Mouse (Mus musculus) embryonic stem cell, embryonic (primary cell): ENCODE data around the gene Coq3.

Experiments used
- CTCF ChIA-PET, 4 experiments: fragments of 300-600 bp in 2 of 4; fragments of 350-600 bp in 2 of 4; sonication (Branson Sonifier 250); formaldehyde crosslinking; loops; one replicate each; lab custom pipeline; 2022; ENCODE audit warnings: inconsistent platforms in 2 of 4; lab: Charles Lee
- POLR2A ChIA-PET, 4 experiments: fragments of 300-600 bp in 2 of 4; fragments of 350-600 bp in 2 of 4; sonication (Branson Sonifier 250); formaldehyde crosslinking; loops; one replicate each; lab custom pipeline; 2022; ENCODE audit warnings: antibody characterized with exemption in 4 of 4, inconsistent platforms in 1 of 4; lab: Charles Lee

Coq3 gene

GRCm38 (mm10) chr4:21879565-21880220, at the start of gene Coq3:
Gene Coq3, plus strand, starts transcription at chr4:21879673.
- ChIA-PET CTCF (interaction anchor here in 2 of 4 experiments (0.6 kb wide), 2 partner anchors 103 to 168 kb away, joined by 3 read pairs; no protein-coding TSS in a partner anchor), POLR2A (interaction anchor here in 3 of 4 experiments (0.7 to 3.5 kb wide), 41 partner anchors 9 to 168 kb away, joined by 3 to 43 read pairs (median 4); partner anchors contain the start of genes Ccnc (in 3 of the 3), Pnisr (in 2 of the 3) and Faxc (in 1 of the 3))

GRCm38 (mm10) chr4:21832844-21833243, 46.6 kb upstream of the Coq3 start:
- ChIA-PET CTCF (interaction anchor here (0.6 to 1.9 kb wide), 15 partner anchors 10 to 402 kb away, joined by 3 to 9 read pairs (median 4); partner anchors contain the start of genes Pnisr (in 1 of the 4), Tstd3 (in 1 of the 4) and Usp45 (in 1 of the 4)), POLR2A (interaction anchor here in 3 of 4 experiments (0.6 to 2.6 kb wide), 18 partner anchors 8 to 363 kb away, joined by 3 to 15 read pairs (median 4); partner anchors contain the start of genes Pnisr (in 3 of the 3) and Ccnc (in 1 of the 3))

- POLR2A ChIA-PET = interaction anchor here (0.5 to 3.8 kb wide), 51 partner anchors 10 to 261 kb away, joined by 3 to 24 read pairs (median 4); partner anchors contain the start of genes Ccnc (in 3 of the 4), Coq3 (in 2 of the 4), Faxc (in 1 of the 4) and Tstd3 (in 1 of the 4)
- CTCF ChIA-PET = interaction anchor here in 3 of 4 experiments (0.6 to 1.3 kb wide), 5 partner anchors 14 to 110 kb away, joined by 3 to 6 read pairs (median 3); no protein-coding TSS in a partner anchor
Measured at GRCm38 (mm10) chr4:21847481-21848286, 31.8 kb upstream of the Coq3 start, which contains the start of gene Pnisr. Gene Pnisr, plus strand, starts transcription at chr4:21847583.

- ChIA-PET CTCF (no interaction called here), POLR2A (interaction anchor here (0.5 to 3.8 kb wide), 25 partner anchors 10 to 136 kb away, joined by 3 to 24 read pairs (median 5); partner anchors contain the start of genes Ccnc (in 3 of the 4), Coq3 (in 2 of the 4) and Faxc (in 1 of the 4))
Measured at GRCm38 (mm10) chr4:21848287-21848630, 31.2 kb upstream of the Coq3 start.

GRCm38 (mm10) chr4:21857481-21857880, 22.0 kb upstream of the Coq3 start:
- POLR2A ChIA-PET = no interaction called here
- CTCF ChIA-PET = no interaction called here

- POLR2A ChIA-PET = interaction anchor here in 1 of 4 experiments (0.9 to 8.2 kb wide), 2 partner anchors 10 to 14 kb away, joined by 3 to 43 read pairs; partner anchors contain the start of gene Coq3
- CTCF ChIA-PET = no interaction called here
Measured at GRCm38 (mm10) chr4:21865226-21865625, 14.2 kb upstream of the Coq3 start.

GRCm38 (mm10) chr4:21878776-21879175, 697 bp upstream of the Coq3 start:
- ChIA-PET POLR2A (interaction anchor here in 3 of 4 experiments (0.8 to 3.5 kb wide), 31 partner anchors 8 to 167 kb away, joined by 3 to 43 read pairs (median 4); partner anchors contain the start of genes Ccnc (in 2 of the 3), Pnisr (in 2 of the 3) and Faxc (in 1 of the 3)), CTCF (no interaction called here)

- ChIA-PET POLR2A (interaction anchor here in 1 of 4 experiments (1.1 to 1.4 kb wide), 2 partner anchors 30 to 34 kb away, joined by 3 to 4 read pairs; no protein-coding TSS in a partner anchor), CTCF (no interaction called here)
Measured at GRCm38 (mm10) chr4:21882806-21883205, 3.3 kb downstream of the Coq3 start.

- POLR2A ChIA-PET = no interaction called here
- CTCF ChIA-PET = no interaction called here
Measured at GRCm38 (mm10) chr4:21885831-21886230, 6.4 kb downstream of the Coq3 start.

- POLR2A ChIA-PET = interaction anchor here in 3 of 4 experiments (0.8 to 3.8 kb wide), 13 partner anchors 8 to 204 kb away, joined by 3 to 26 read pairs (median 4); partner anchors contain the start of genes Ccnc (in 1 of the 3), Coq3 (in 1 of the 3) and Pnisr (in 1 of the 3)
- CTCF ChIA-PET = interaction anchor here in 2 of 4 experiments (1.1 to 1.5 kb wide), 2 partner anchors 20 to 27 kb away, joined by 3 to 4 read pairs; no protein-coding TSS in a partner anchor
Measured at GRCm38 (mm10) chr4:21930971-21931771, 51.7 kb downstream of the Coq3 start, which contains the start of gene Faxc. Gene Faxc, plus strand, starts transcription at chr4:21931329.

- POLR2A ChIA-PET = interaction anchor here in 3 of 4 experiments (0.8 to 3.8 kb wide), 11 partner anchors 9 to 205 kb away, joined by 3 to 26 read pairs (median 5); partner anchors contain the start of genes Ccnc (in 1 of the 3), Coq3 (in 1 of the 3) and Pnisr (in 1 of the 3)
Measured at GRCm38 (mm10) chr4:21931772-21932630, 52.5 kb downstream of the Coq3 start.

GRCm38 (mm10) chr4:21935378-21935777, 55.9 kb downstream of the Coq3 start:
- ChIA-PET CTCF (no interaction called here), POLR2A (interaction anchor here in 1 of 4 experiments (1.0 kb wide), 1 partner anchor 55 kb away, joined by 3 read pairs; the partner anchor contains the start of gene Coq3)

More at GRCm38 (mm10) chr4:21931772-21932630, 52.5 kb downstream of the Coq3 start:
- CTCF ChIA-PET = interaction anchor here in 2 of 4 experiments (1.1 to 1.5 kb wide), 2 partner anchors 19 to 26 kb away, joined by 3 to 4 read pairs; no protein-coding TSS in a partner anchor

- CTCF ChIA-PET = no interaction called here
- POLR2A ChIA-PET = interaction anchor here in 1 of 4 experiments (1.0 kb wide), 1 partner anchor 56 kb away, joined by 3 read pairs; the partner anchor contains the start of gene Coq3
Measured at GRCm38 (mm10) chr4:21936424-21936823, 57.0 kb downstream of the Coq3 start.

- ChIA-PET CTCF (interaction anchor here in 1 of 4 experiments (0.6 kb wide), 1 partner anchor 187 kb away, joined by 4 read pairs; no protein-coding TSS in a partner anchor), POLR2A (interaction anchor here in 2 of 4 experiments (0.6 to 0.9 kb wide), 3 partner anchors 59 to 1942 kb away, joined by 3 to 14 read pairs (median 3); partner anchors contain the start of gene Coq3 (in 1 of the 2))
Measured at GRCm38 (mm10) chr4:21937890-21938289, 58.4 kb downstream of the Coq3 start.

GRCm38 (mm10) chr4:21944672-21945071, 65.2 kb downstream of the Coq3 start:
- ChIA-PET CTCF (no interaction called here), POLR2A (interaction anchor here in 1 of 4 experiments (0.7 kb wide), 1 partner anchor 14 kb away, joined by 3 read pairs; no protein-coding TSS in a partner anchor)
